Mouse (Mus musculus) bone marrow macrophage, adult 2 months (primary cell): ENCODE measurements around the gene Scgb1a1. TPM values are rescaled to one million over a fixed set of nuclear protein-coding genes. Genes with fewer than 3 reads are reported as not detected.
"Not testable (repeated sequence)": the region's sequence is repeated elsewhere in the genome, so short reads cannot be mapped to it uniquely, and the experiment has no call there.

Source experiments
- H3K27ac ChIP-seq: 2 replicates; pipeline ENCODE4 v1.5.1; 2012; ENCODE audit warnings: low read depth, low read length; ENCODE audit not compliant: insufficient read depth
- H3K4me1 ChIP-seq: 2 replicates; pipeline ENCODE4 v1.6.1; 2012; ENCODE audit warnings: low read length; ENCODE audit not compliant: control insufficient read depth, insufficient read depth
- H3K4me3 ChIP-seq: 2 replicates; pipeline ENCODE4 v1.5.1; 2012; ENCODE audit warnings: mild to moderate bottlenecking, low read length, moderate library complexity; ENCODE audit not compliant: insufficient read depth
- CTCF ChIP-seq: IDR thresholded peaks from 2 replicates; pipeline ENCODE4 v1.5.1; 2012; ENCODE audit warnings: low read depth, mild to moderate bottlenecking, low read length, moderate library complexity
- POLR2A ChIP-seq: IDR thresholded peaks from 2 replicates; pipeline ENCODE4 v1.6.1; 2012; ENCODE audit warnings: mild to moderate bottlenecking, low read depth, low read length, borderline replicate concordance
- polyA plus RNA-seq: library from polyadenylated mRNA; stranded (reverse); fragments of >200 nt; gene quantifications from 2 replicates; pipeline ENCODE4 v1.2.4, GENCODE M21; 2012; ENCODE audit not compliant: missing spikeins, insufficient read depth, insufficient read length

Scgb1a1 gene
- polyA plus RNA-seq, 1 experiment = not detected

GRCm38 (mm10) chr19:9057679-9058078 is 30.1 kb downstream of the Scgb1a1 start:
- Histone ChIP-seq H3K4me3 (no peak overlapping the region), H3K27ac (peak overlapping the region; percentile 90), H3K4me1 (peaks cover 86% of the 10 kb centered on the region)
- TF ChIP-seq POLR2A = no peak
- TF ChIP-seq CTCF = no peak

GRCm38 (mm10) chr19:9055703-9056355 is 31.9 kb downstream of the Scgb1a1 start:
- Histone ChIP-seq H3K4me3 (no peak overlapping the region), H3K27ac (peak overlapping the region; percentile 23; the same call in 1 of the 2 replicates), H3K4me1 (peaks cover 80% of the 10 kb centered on the region)
- no peak for TF ChIP-seq POLR2A
- no peak for TF ChIP-seq CTCF

- Histone ChIP-seq H3K27ac (peak overlapping the region; percentile 23; the same call in 1 of the 2 replicates), H3K4me1 (peaks cover 76% of the 10 kb centered on the region), H3K4me3 (no peak overlapping the region)
- TF ChIP-seq POLR2A (no peak), CTCF (no peak)
These were observed 32.6 kb downstream of the Scgb1a1 start for GRCm38 (mm10) chr19:9055153-9055552.

GRCm38 (mm10) chr19:9052803-9053431 is 34.8 kb downstream of the Scgb1a1 start:
- no peak overlapping the region for H3K4me3 ChIP-seq
- H3K4me1 ChIP-seq = peaks cover 60% of the 10 kb centered on the region
- TF ChIP-seq CTCF (no peak), POLR2A (no peak)
- H3K27ac ChIP-seq = peak overlapping the region; percentile 94

GRCm38 (mm10) chr19:9051985-9052384 is 35.8 kb downstream of the Scgb1a1 start:
- Histone ChIP-seq H3K4me1 (peaks cover 59% of the 10 kb centered on the region), H3K27ac (peak overlapping the region; percentile 94)
- H3K4me3 ChIP-seq = not testable (repeated sequence)

GRCm38 (mm10) chr19:9050294-9051229 is 37.2 kb downstream of the Scgb1a1 start:
- TF ChIP-seq CTCF = no peak
- no peak for TF ChIP-seq POLR2A
- Histone ChIP-seq H3K27ac (no peak overlapping the region), H3K4me1 (peaks cover 56% of the 10 kb centered on the region), H3K4me3 (no peak overlapping the region)

- Histone ChIP-seq H3K4me3 (no peak overlapping the region), H3K27ac (no peak overlapping the region), H3K4me1 (peaks cover 61% of the 10 kb centered on the region)
- TF ChIP-seq POLR2A = no peak
- no peak for TF ChIP-seq CTCF
These were observed 38.6 kb downstream of the Scgb1a1 start for GRCm38 (mm10) chr19:9048981-9049687.

GRCm38 (mm10) chr19:9047946-9048387 is 39.8 kb downstream of the Scgb1a1 start:
- no peak overlapping the region for H3K4me3 ChIP-seq
- TF ChIP-seq POLR2A = no peak
- no peak for TF ChIP-seq CTCF
- peaks cover 59% of the 10 kb centered on the region for H3K4me1 ChIP-seq
- no peak overlapping the region; the same call in 1 of the 2 replicates for H3K27ac ChIP-seq

GRCm38 (mm10) chr19:9047207-9047945 is 40.4 kb downstream of the Scgb1a1 start:
- Histone ChIP-seq H3K27ac (no peak overlapping the region; the same call in 1 of the 2 replicates), H3K4me3 (no peak overlapping the region), H3K4me1 (peaks cover 53% of the 10 kb centered on the region)
- TF ChIP-seq POLR2A (no peak), CTCF (no peak)

- no peak for TF ChIP-seq POLR2A
- TF ChIP-seq CTCF = no peak
- peaks cover 64% of the 10 kb centered on the region for H3K4me1 ChIP-seq
- no peak overlapping the region for H3K27ac ChIP-seq
- no peak overlapping the region for H3K4me3 ChIP-seq
These were observed 43.5 kb downstream of the Scgb1a1 start for GRCm38 (mm10) chr19:9044291-9044690.
